Mouse (Mus musculus) limb, embryonic 12.5 days (tissue): Measurements from ENCODE around the gene Ddx23. TPM values are rescaled to one million over a fixed set of nuclear protein-coding genes. Genes with fewer than 3 reads are reported as not detected.

ENCODE experiments used
- ATAC-seq: fragments of 200-750 bp; cut with Nextera tagmentation; 2 replicates; pipeline ENCODE4 v1.8.0; 2017; ENCODE audit warnings: low read depth, moderate TSS enrichment; ENCODE audit not compliant: insufficient number of reproducible peaks, insufficient read depth, low FRiP score, low TSS enrichment
- H3K27ac ChIP-seq: fragments of 300-500 bp; sonication (generic); 2 replicates; pipeline ENCODE4 v1.5.1; 2016; ENCODE audit warnings: mild to moderate bottlenecking, moderate library complexity
- H3K27me3 ChIP-seq: fragments of 300-500 bp; sonication (generic); 2 replicates; pipeline ENCODE4 v1.6.1; 2016; ENCODE audit warnings: mild to moderate bottlenecking, moderate library complexity
- H3K36me3 ChIP-seq: fragments of 300-500 bp; sonication (generic); 2 replicates; pipeline ENCODE4 v1.6.1; 2016; ENCODE audit warnings: mild to moderate bottlenecking, moderate library complexity
- H3K4me1 ChIP-seq: fragments of 300-500 bp; sonication (generic); replicated peaks from 2 replicates; pipeline ENCODE4 v1.6.1; 2016
- H3K4me2 ChIP-seq: fragments of 300-500 bp; sonication (generic); 2 replicates; pipeline ENCODE4 v1.6.1; 2016; ENCODE audit warnings: mild to moderate bottlenecking, moderate library complexity
- H3K4me3 ChIP-seq: fragments of 300-500 bp; sonication (generic); replicated peaks from 2 replicates; pipeline ENCODE4 v1.5.1; 2016; ENCODE audit warnings: mild to moderate bottlenecking
- H3K9ac ChIP-seq: fragments of 300-500 bp; sonication (generic); replicated peaks from 2 replicates; pipeline ENCODE4 v1.6.1; 2016; ENCODE audit warnings: mild to moderate bottlenecking, moderate library complexity
- H3K9me3 ChIP-seq: fragments of 300-500 bp; sonication (generic); 2 replicates; pipeline ENCODE4 v1.6.1; 2016; ENCODE audit warnings: mild to moderate bottlenecking, moderate library complexity
- WGBS: fragments of 180-500 bp; shearing (Covaris S2); methylation state at CpG from one replicate; pipeline ENCODE4 v1.1.7; 2016; 5-methylcytosine and 5-hydroxymethylcytosine counted together
- polyA plus RNA-seq: library from polyadenylated mRNA; unstranded; fragments of >200 nt; fragmentation: Nextera tagmentation; extraction: Ambion mirVana; gene quantifications from 2 replicates; pipeline ENCODE4 v1.2.1, GENCODE M21; 2016

Ddx23 gene
- polyA plus RNA-seq, 1 experiment from 2014 or later = 31.5 TPM

DNA sequence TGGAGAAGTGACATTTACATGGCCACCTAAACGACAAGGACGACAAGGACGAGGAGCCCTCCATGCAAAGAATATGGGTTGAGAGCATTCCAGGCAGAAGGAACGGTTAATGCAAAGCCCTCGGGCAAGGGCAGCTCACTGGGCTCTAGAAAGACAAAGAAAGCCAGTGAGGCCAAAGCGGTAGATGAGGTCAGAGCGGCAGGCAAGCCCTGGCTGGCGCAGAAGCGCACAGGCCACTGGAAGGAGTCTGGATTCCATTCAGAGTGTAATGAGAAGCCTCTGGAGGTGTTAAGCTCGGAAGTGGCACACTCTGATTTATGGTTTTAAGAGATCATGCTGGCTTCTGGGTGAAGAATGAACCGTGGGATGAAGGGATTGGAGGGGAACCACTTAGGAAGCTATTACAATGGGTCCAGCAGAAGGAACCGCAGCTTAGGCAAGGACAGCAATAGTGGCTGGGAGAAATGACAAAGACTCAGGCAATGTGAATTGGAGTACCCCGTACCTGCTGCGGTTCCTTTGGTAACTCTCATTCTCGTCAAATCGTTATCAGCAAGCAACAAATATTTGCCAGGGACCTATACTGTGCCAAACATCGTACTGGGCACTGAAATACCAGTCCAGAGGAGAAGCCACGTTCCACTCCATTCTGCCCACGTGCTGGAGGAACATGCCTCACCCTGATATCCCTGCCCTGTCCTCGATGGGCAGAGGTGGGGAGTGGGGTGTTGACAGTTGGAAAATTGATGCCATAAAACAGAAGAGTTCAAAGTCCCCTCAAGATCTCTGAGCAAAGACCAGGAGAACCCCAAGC, 46.1 kb downstream of the Ddx23 start:
- Histone ChIP-seq H3K4me3 (no peak overlapping the region; the same call in 1 of the 2 replicates), H3K4me1 (peaks cover 27% of the 10 kb centered on the region), H3K9ac (no peak overlapping the region), H3K9me3 (no peaks in the 10 kb centered on the region; the same call in 1 of the 2 replicates), H3K36me3 (no peaks in the 10 kb centered on the region), H3K27ac (no peak overlapping the region), H3K4me2 (peak overlapping the region; percentile 47), H3K27me3 (peaks cover 3% of the 10 kb centered on the region; the same call in 1 of the 2 replicates)
- no peak for ATAC-seq
- 20% methylated on average over 20 of the region's 20 CpGs for WGBS

DNA sequence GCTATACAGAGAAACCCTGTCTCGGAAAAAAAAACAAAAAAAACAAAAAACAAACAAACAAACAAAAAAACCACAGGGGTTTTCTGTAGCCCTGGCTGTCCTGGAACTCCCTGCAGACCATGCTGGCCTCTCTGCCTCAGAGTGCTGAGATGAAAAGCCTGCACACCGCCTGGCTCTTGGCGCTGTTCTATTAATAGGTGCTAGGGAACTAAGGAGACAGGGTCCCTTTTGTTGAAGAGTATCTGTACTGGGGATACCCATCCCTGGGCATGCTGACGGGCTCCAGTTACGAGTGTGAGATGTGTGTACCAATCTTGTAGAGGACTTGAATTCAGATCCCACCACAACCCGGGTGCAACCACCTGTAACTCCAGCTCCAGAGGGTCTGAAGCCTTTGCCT, 46.9 kb downstream of the Ddx23 start:
- Histone ChIP-seq H3K4me3 (no peak overlapping the region), H3K9me3 (no peaks in the 10 kb centered on the region; the same call in 1 of the 2 replicates), H3K4me1 (peaks cover 27% of the 10 kb centered on the region), H3K36me3 (no peaks in the 10 kb centered on the region), H3K27me3 (peaks cover 3% of the 10 kb centered on the region; the same call in 1 of the 2 replicates), H3K4me2 (no peak overlapping the region), H3K9ac (no peak overlapping the region), H3K27ac (no peak overlapping the region)
- no peak for ATAC-seq
- WGBS = 73% methylated on average over 6 of the region's 6 CpGs

DNA sequence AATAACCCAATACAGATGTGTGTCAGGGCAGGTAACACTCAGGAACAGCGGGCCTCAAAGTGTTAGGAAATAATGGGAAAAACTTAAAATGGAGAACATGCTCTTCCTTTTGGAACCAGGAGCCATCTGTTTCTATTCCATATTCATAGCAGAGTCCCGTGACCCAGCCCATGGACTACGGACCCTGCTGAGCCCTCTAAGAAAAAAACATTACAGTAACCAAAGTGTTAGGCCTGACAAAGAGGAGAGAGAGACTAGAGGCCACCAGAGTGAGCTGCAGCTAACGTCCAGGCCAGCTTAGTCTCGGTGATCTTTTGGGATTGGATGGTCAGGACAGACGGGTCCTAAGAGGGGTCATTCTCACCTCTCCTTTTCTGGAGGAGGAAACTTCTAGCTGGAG, 47.7 kb downstream of the Ddx23 start:
- Histone ChIP-seq H3K4me1 (peaks cover 30% of the 10 kb centered on the region), H3K4me2 (no peak overlapping the region), H3K9ac (no peak overlapping the region), H3K36me3 (no peaks in the 10 kb centered on the region), H3K27ac (peak overlapping the region; percentile 80), H3K9me3 (no peaks in the 10 kb centered on the region; the same call in 1 of the 2 replicates), H3K4me3 (no peak overlapping the region), H3K27me3 (peaks cover 3% of the 10 kb centered on the region; the same call in 1 of the 2 replicates)
- ATAC-seq = no peak
- 27% methylated on average over 6 of the region's 6 CpGs for WGBS

DNA sequence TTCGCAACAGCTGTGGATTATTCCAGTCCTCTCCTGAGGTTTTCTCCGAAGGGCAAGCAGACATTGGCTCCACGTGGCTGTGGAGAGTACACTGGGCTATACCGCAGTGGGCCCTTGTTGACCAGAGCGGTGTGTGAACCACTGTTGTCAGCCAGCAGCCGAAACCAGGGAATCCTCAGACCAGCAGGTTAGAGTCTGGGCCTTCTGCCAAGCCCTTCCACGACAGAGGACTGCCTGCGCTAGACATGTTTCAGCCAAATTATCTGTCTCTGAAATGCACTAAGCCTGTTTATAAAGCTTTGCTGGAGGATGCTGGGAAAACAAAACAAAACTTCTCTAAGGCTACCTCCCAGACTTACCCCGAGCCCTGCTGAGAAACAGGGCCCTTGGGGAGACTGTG, 48.1 kb downstream of the Ddx23 start:
- no peak for ATAC-seq
- peak overlapping the region; percentile 80 for H3K27ac ChIP-seq
- no peaks in the 10 kb centered on the region for H3K36me3 ChIP-seq
- 0 out of 2 replicates have a peak, but pooled peaks cover 3% of the 10 kb centered on the region for H3K27me3 ChIP-seq
- WGBS = 45% methylated on average over 9 of the region's 9 CpGs
- peaks cover 30% of the 10 kb centered on the region for H3K4me1 ChIP-seq
- no peak overlapping the region for H3K4me3 ChIP-seq
- no peaks in the 10 kb centered on the region; the same call in 1 of the 2 replicates for H3K9me3 ChIP-seq
- no peak overlapping the region; the same call in 1 of the 2 replicates for H3K4me2 ChIP-seq
- H3K9ac ChIP-seq = no peak overlapping the region

DNA sequence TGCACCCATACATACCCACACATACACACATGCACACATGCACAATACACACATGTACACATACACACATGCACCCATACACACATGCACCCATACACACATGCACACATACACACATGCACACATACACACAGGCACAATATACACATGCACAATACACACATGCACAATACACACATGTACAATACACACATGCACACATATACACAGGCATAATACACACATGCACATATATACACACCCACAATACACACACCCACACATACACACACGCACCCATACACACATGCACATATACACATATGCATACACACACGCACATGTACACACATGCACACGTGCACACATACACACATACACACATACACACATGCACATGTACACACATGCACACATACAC, 50.5 kb downstream of the Ddx23 start:
- Histone ChIP-seq H3K9ac (no peak overlapping the region), H3K9me3 (no peaks in the 10 kb centered on the region), H3K36me3 (no peaks in the 10 kb centered on the region), H3K27ac (no peak overlapping the region), H3K4me3 (no peak overlapping the region), H3K27me3 (no peaks in the 10 kb centered on the region), H3K4me1 (peaks cover 43% of the 10 kb centered on the region), H3K4me2 (no peak overlapping the region)
- ATAC-seq = no peak
- WGBS = 97% methylated on average over 3 of the region's 3 CpGs

DNA sequence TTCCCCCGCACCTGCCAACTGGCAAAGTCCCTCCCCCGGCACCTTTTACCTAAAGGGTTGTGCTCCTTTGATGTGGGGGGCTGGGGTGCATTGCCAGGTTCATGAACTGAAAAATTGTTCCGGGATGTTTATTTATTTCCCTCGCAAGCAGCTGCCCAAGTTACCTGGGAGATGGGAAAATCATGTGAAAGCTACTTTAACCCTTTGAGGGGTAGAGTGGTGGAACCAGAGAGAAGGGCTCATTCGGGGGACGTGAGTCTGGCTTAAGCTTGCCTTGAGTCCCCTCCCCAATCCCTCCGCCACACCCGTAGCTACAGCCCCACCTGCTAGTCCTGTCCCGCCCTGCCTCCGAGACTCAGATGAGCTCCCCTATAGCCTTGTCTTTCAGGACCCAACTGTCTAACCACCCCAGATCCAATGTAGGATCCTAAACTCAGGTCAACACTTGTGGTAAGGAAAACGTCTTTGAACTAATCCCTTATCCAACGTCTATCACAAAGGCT, 52.5 kb downstream of the Ddx23 start:
- Histone ChIP-seq H3K9ac (peak overlapping the region; percentile 91), H3K27ac (peak overlapping the region; percentile 94), H3K4me1 (peaks cover 35% of the 10 kb centered on the region), H3K4me2 (peak overlapping the region; percentile 94), H3K36me3 (peaks cover 13% of the 10 kb centered on the region), H3K9me3 (no peaks in the 10 kb centered on the region), H3K27me3 (no peaks in the 10 kb centered on the region), H3K4me3 (peak overlapping the region; percentile 83)
- ATAC-seq = no peak
- under 1% methylated on average over 12 of the region's 12 CpGs for WGBS

DNA sequence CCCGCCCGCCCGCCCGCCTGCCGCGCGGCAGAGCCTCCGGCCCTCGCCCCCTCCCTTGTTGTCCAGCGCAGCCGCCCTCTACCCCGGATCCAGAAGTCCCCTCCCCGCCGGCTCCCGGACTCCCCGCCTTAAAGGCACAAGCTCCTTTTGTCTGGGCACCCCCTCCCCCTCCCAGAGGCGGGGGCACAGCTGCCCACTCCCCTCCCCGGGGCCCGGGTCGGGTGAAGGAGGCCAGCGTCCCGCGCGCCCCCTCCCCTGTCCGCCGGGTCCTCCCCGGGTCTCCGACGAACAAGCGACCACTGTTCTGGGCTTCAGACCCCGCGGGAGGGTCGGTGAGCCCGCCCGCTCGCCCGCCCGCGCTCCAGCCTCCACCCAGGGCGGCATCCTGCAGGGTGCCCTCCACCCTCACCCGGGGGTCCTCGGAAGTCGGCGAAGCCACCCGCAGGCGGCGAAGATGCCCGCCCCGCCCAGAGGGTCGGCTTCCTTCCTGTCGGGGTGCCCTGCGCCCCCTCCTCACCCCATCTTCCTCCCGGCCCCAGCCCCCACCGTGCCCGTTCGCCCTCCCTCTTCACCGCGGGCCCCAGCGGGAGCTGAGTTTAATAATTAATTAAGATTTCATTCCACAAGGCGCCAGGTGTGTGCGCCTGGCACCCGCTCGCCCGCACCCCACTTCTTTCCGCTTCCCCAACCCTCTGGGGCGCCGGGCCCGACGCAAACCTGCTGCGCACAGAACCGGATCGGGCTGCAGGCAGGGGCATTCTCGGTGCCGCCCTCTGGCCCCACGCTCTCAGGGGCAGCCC, 53.2 kb downstream of the Ddx23 start, which contains the start of gene Adcy6:
Gene Adcy6, minus strand, starts transcription at position 746 of the 800 bp plus-strand sequence.
- Histone ChIP-seq H3K9ac (peak within 1 kb of the TSS; percentile 91), H3K27ac (peak within 1 kb of the TSS; percentile 94), H3K27me3 (no peaks in the 10 kb centered on the region), H3K9me3 (no peaks in the 10 kb centered on the region), H3K36me3 (peaks cover 17% of the 10 kb centered on the region), H3K4me3 (peak within 1 kb of the TSS; percentile 83), H3K4me2 (peak within 1 kb of the TSS; percentile 94), H3K4me1 (peaks cover 29% of the 10 kb centered on the region)
- under 1% methylated on average over 71 of the region's 75 CpGs for WGBS
- peak; percentile 71 for ATAC-seq

DNA sequence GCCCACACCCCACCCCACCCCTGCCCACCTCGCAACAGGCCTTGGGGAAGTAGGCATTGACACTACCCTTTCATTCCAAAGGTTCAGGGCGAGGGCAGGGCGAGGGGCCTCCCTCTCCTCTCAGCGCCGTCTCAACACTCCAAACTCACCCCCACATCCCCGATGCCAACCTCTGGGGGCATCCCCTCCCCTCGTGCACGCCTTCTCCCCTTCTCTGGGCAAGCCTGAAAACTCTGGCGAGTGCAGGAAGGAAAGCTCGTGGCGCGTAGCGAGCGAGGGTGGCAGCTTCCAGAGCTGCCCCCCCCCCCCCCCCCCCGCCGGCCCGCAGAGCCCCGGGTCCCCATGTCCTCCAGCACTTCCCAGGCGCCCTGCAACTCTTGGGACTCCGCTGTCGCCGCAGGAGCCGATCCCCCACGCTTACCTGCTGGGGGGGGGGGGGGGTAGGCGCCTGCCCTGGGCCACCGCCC, 53.9 kb downstream of the Ddx23 start:
- WGBS = 0% methylated on average over 16 of the region's 26 CpGs

DNA sequence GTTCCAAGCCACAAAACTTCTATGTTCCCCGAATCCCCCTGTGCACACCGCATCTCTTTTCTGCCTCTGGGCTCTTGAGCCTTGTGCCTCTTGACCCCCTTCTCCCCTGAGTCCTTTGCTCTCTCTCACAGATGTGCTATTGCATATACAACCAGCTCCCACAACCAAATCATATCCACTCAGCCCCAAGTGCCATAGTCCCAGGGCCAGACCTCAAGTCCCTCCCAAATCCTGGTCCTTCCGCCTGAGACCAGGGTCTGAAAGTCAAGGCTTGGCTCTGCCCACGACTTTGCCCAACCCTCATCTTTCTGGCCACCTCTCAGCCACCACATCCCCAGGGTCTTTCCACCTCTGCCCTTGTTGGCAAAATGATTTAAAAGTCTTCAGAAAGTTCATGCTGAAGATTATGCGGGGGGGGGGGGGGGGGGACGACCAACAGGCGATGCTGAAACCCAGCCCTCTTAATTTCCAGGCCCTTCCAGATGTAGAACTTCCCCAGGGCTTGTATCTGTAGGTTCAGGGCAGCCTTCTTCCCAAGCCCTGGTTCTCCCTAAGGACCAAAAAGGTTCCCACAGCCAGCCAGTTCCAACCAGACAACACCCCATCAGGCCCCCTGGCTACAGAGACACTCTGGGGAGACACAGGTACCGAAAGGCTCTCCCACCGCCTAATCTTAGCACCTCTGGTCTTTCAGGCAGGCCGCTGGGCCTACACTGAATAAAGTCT, 54.5 kb downstream of the Ddx23 start:
- H3K36me3 ChIP-seq = peaks cover 30% of the 10 kb centered on the region
- no peaks in the 10 kb centered on the region for H3K9me3 ChIP-seq
- no peaks in the 10 kb centered on the region for H3K27me3 ChIP-seq
- ATAC-seq = 0 out of 2 replicates have a peak, but pooled peaks have one; percentile 12
- peaks cover 33% of the 10 kb centered on the region for H3K4me1 ChIP-seq
- peak overlapping the region; percentile 94 for H3K4me2 ChIP-seq
- peak overlapping the region; percentile 91 for H3K9ac ChIP-seq
- peak overlapping the region; percentile 83 for H3K4me3 ChIP-seq
- 21% methylated on average over 10 of the region's 10 CpGs for WGBS
- H3K27ac ChIP-seq = peak overlapping the region; percentile 94

More for the DNA sequence above, 53.9 kb downstream of the Ddx23 start:
- Histone ChIP-seq H3K27ac (peak overlapping the region; percentile 94), H3K9me3 (no peaks in the 10 kb centered on the region), H3K27me3 (no peaks in the 10 kb centered on the region), H3K4me1 (peaks cover 27% of the 10 kb centered on the region), H3K9ac (peak overlapping the region; percentile 91), H3K4me2 (peak overlapping the region; percentile 94), H3K4me3 (peak overlapping the region; percentile 83), H3K36me3 (peaks cover 24% of the 10 kb centered on the region)
- no peak; the same call in 1 of the 2 replicates for ATAC-seq

DNA sequence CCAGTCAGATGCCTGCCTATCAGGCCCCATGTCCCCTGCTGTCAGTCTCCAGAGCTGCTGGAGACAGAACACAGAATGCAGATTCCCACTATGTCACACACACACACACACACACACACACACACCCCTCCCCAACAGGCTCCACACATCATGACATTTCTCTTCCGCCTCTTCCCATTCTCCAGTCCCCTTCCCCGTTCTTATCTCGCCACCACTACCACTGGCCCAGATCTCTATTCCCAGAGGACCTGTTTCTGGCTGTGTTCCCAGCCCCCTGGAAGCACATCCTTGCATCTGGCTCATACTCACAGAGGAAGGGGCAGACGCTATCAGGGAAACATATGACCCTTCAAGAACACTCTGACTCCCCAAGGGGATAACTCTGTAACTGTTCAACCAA, 55.1 kb downstream of the Ddx23 start:
- Histone ChIP-seq H3K4me2 (peak overlapping the region; percentile 94), H3K4me3 (peak overlapping the region; percentile 83), H3K9ac (peak overlapping the region; percentile 91; the same call in 1 of the 2 replicates), H3K27me3 (no peaks in the 10 kb centered on the region), H3K27ac (no peak overlapping the region), H3K9me3 (no peaks in the 10 kb centered on the region), H3K4me1 (peaks cover 40% of the 10 kb centered on the region), H3K36me3 (peaks cover 37% of the 10 kb centered on the region)
- WGBS = 35% methylated on average over 4 of the region's 4 CpGs
- ATAC-seq = no peak
